Mouse (Mus musculus) kidney, adult 2 months (tissue): ENCODE measurements around the gene I0C0044D17Rik.

ENCODE experiments used
- CTCF ChIP-seq: fragments of 200-500 bp; conservative IDR thresholded peaks from 2 replicates; pipeline ENCODE4 v1.5.1; 2011; ENCODE audit warnings: low read depth, mild to moderate bottlenecking, control low read depth, low read length, moderate library complexity, mixed read lengths; ENCODE audit not compliant: insufficient read depth, insufficient read length
- POLR2A ChIP-seq: fragments of 200-500 bp; IDR thresholded peaks from one replicate; pipeline ENCODE4 v1.6.1; 2011; ENCODE audit warnings: low read depth, low read length, control low read depth

DNA sequence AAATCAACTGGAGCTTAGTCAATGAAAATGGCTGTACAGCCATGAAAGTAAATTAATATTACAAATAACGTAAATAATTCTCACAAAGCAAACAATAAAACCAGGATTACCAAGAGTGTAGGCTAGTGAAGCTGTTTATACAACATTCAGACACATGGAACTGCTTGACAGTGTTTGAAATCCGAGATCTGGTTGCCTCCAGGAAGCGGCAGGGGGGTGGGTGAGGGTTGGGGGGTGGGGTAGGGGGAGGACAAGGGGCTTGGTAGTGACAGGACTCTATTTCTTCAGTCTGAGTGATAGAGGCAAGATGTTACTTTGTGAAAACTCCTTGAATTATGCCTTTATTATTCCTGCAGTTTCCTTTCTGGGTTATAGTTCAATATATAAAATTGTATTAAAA, 3.1 kb upstream of the I0C0044D17Rik start:
- TF ChIP-seq POLR2A (no peak), CTCF (no peak)
